Mouse (Mus musculus) liver, adult 2 months (tissue): ENCODE measurements at regions not wholly inside any gene's neighbourhood (a gene's known extent, or its start where the extent isn't known, plus 50 kb on each side); places are given as distances from the start of the nearest gene placed in this dataset.

ENCODE experiments used
- CTCF ChIP-seq: fragments of 200-500 bp; IDR thresholded peaks from 2 replicates; pipeline ENCODE4 v1.5.1; 2011; ENCODE audit warnings: low read depth, low read length, control low read depth
- POLR2A ChIP-seq: fragments of 200-500 bp; IDR thresholded peaks from 2 replicates; pipeline ENCODE4 v1.6.1; 2011; ENCODE audit warnings: low read length, control low read depth; ENCODE audit not compliant: insufficient read depth; ENCODE audit errors: extremely low read depth

- TF ChIP-seq CTCF: no peak
- TF ChIP-seq POLR2A: no peak
These were observed 195.3 kb upstream of the Tle3 start for GRCm38 (mm10) chr9:61176856-61177255.
